Mouse (Mus musculus): ENCODE data around the gene Adamtsl1. TPM values are rescaled to one million over a fixed set of nuclear protein-coding genes. Genes with fewer than 3 reads are reported as not detected.

Adamtsl1 gene
- 10.5 and 12.5 TPM in 2 replicates for polyA plus RNA-seq (2015; fragmentation: Nextera tagmentation; extraction: Ambion mirVana)

DNA sequence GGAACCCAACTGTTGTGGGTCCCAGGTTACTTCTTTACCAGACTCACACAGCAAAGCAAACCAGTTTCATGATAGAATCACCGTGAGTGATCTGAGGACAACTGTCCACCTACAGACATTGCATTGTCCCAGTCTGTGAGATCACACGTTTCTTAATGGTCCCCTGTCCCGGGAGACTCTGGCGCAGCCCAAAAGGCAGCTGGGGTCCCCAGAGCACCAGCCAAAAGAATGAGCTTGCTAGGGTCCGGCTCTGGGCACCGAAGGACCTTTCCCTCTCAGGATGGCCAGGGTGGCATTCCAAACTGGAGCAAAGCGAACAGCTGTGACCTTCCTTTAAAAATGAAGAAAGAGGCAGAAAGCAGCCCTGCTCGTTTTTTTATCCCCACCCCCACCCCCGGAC lies at the start of gene Adamtsl1:
Gene Adamtsl1 (plus strand): TSS at position 381 of the 400 bp plus-strand sequence.
- peak within 1 kb of the TSS; percentile 76 for H3K9ac ChIP-seq (ENCODE audit: low read depth, low read length)
- H3K4me1 ChIP-seq (ENCODE audit: control insufficient read depth, insufficient read depth, low read depth, low read length): peaks cover 12% of the 10 kb centered on the region
- ATAC-seq: peak; percentile 52; the same call in 1 of the 2 replicates
- H3K36me3 ChIP-seq (ENCODE audit: control insufficient read depth, insufficient read depth, low read length): no peaks in the 10 kb centered on the region
- H3K4me2 ChIP-seq (ENCODE audit: low read length): peak within 1 kb of the TSS; percentile 99
- no peaks in the 10 kb centered on the region for H3K9me3 ChIP-seq (ENCODE audit: control insufficient read depth, low read length)
- WGBS: 2% methylated on average over 9 of the region's 9 CpGs
- no peak within 1 kb of the TSS for H3K27ac ChIP-seq (ENCODE audit: low read depth, low read length)
- H3K27me3 ChIP-seq (replicated peaks; ENCODE audit: control insufficient read depth, insufficient read depth, low read length): no peaks in the 10 kb centered on the region
- peak within 1 kb of the TSS; percentile 57 for H3K4me3 ChIP-seq (ENCODE audit: low read length)

GRCm38 (mm10) chr4:85483586-85483985 lies 30.4 kb upstream of the Adamtsl1 start:
- no peak overlapping the region for H3K9ac ChIP-seq (ENCODE audit: low read depth, low read length)
- H3K4me3 ChIP-seq (ENCODE audit: low read length): no peak overlapping the region
- no peak overlapping the region for H3K4me2 ChIP-seq (ENCODE audit: low read length)
- H3K36me3 ChIP-seq (ENCODE audit: control insufficient read depth, insufficient read depth, low read length): no peaks in the 10 kb centered on the region
- 90% methylated on average over 6 of the region's 6 CpGs for WGBS
- no peak for ATAC-seq
- no peaks in the 10 kb centered on the region for H3K4me1 ChIP-seq (ENCODE audit: control insufficient read depth, insufficient read depth, low read depth, low read length)
- no peaks in the 10 kb centered on the region for H3K9me3 ChIP-seq (ENCODE audit: control insufficient read depth, low read length)
- H3K27me3 ChIP-seq (replicated peaks; ENCODE audit: control insufficient read depth, insufficient read depth, low read length): no peaks in the 10 kb centered on the region
- no peak overlapping the region for H3K27ac ChIP-seq (ENCODE audit: low read depth, low read length)

DNA sequence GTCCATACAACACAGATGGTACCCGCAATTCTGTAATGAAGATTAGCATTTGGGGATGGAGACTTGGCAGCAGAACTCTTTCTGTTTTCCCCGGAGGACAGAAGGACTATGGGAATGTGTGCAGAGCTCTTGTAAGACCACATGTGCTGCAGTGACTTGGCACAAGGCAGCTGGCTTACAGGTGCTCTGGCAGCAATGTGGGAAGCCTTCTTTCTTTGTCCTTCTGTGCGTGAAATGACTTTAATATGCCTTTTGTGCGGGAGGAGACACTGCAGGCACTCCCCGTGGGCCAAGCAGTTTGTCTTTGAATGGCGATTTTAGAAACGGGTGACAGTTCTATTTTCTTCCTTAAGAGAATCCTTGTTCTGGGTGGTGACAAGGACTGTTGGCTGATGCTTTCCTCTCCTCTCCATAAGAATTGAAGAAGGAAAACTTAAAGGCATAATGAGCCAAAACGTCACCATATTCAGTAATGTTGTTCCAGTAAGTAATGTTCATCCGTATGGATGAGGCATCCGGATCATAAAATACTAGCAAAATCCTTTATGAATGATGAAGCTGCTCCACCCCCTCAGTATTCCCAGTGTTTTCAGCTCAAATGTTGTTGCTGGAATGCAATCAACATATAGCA lies 27.5 kb upstream of the Adamtsl1 start:
- Histone ChIP-seq H3K9me3 (ENCODE audit: control insufficient read depth, low read length) (no peaks in the 10 kb centered on the region), H3K27me3 (replicated peaks; ENCODE audit: control insufficient read depth, insufficient read depth, low read length) (no peaks in the 10 kb centered on the region), H3K9ac (ENCODE audit: low read depth, low read length) (no peak overlapping the region), H3K36me3 (ENCODE audit: control insufficient read depth, insufficient read depth, low read length) (no peaks in the 10 kb centered on the region), H3K4me1 (ENCODE audit: control insufficient read depth, insufficient read depth, low read depth, low read length) (no peaks in the 10 kb centered on the region), H3K4me3 (ENCODE audit: low read length) (no peak overlapping the region), H3K27ac (ENCODE audit: low read depth, low read length) (no peak overlapping the region), H3K4me2 (ENCODE audit: low read length) (peak overlapping the region; percentile 18; the same call in 1 of the 2 replicates)
- 33% methylated on average over 10 of the region's 10 CpGs for WGBS
- ATAC-seq: peak; percentile 87

- no peak for ATAC-seq
- WGBS: 77% methylated on average over 3 of the region's 3 CpGs
- H3K9me3 ChIP-seq (ENCODE audit: control insufficient read depth, low read length): no peaks in the 10 kb centered on the region
- H3K36me3 ChIP-seq (ENCODE audit: control insufficient read depth, insufficient read depth, low read length): no peaks in the 10 kb centered on the region
- no peaks in the 10 kb centered on the region for H3K27me3 ChIP-seq (replicated peaks; ENCODE audit: control insufficient read depth, insufficient read depth, low read length)
- no peak overlapping the region for H3K4me3 ChIP-seq (ENCODE audit: low read length)
- no peak overlapping the region for H3K4me2 ChIP-seq (ENCODE audit: low read length)
- H3K4me1 ChIP-seq (ENCODE audit: control insufficient read depth, insufficient read depth, low read depth, low read length): no peaks in the 10 kb centered on the region
- no peak overlapping the region for H3K27ac ChIP-seq (ENCODE audit: low read depth, low read length)
- H3K9ac ChIP-seq (ENCODE audit: low read depth, low read length): no peak overlapping the region
Observed at GRCm38 (mm10) chr4:85505718-85506117, 8.3 kb upstream of the Adamtsl1 start.

- Histone ChIP-seq H3K27ac (ENCODE audit: low read depth, low read length) (no peak overlapping the region), H3K36me3 (ENCODE audit: control insufficient read depth, insufficient read depth, low read length) (no peaks in the 10 kb centered on the region), H3K9me3 (ENCODE audit: control insufficient read depth, low read length) (no peaks in the 10 kb centered on the region), H3K9ac (ENCODE audit: low read depth, low read length) (no peak overlapping the region), H3K4me1 (ENCODE audit: control insufficient read depth, insufficient read depth, low read depth, low read length) (no peaks in the 10 kb centered on the region), H3K27me3 (replicated peaks; ENCODE audit: control insufficient read depth, insufficient read depth, low read length) (no peaks in the 10 kb centered on the region), H3K4me2 (ENCODE audit: low read length) (no peak overlapping the region), H3K4me3 (ENCODE audit: low read length) (no peak overlapping the region)
- WGBS: 75% methylated on average over 2 of the region's 2 CpGs
- ATAC-seq: no peak
Observed at GRCm38 (mm10) chr4:85506976-85507375, 7.0 kb upstream of the Adamtsl1 start.

DNA sequence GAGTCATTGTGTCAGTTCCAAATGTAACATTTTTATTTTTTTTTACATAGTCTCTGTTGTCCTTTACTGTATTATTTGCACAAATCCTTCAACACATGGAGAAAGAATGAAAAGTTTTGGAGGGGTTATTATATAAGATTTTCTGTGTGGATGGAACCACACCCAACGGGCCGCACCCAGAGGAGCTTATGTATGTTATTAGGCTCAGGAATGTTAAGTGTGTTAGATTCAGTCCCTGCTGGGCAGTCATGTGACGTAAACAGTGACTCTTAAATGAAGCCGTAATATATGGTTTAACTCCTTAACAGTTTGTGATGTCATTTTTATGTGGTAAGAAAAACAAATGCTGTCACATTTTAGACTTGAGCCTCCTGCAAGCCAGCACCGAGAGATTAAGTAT lies 6.5 kb upstream of the Adamtsl1 start:
- H3K4me2 ChIP-seq (ENCODE audit: low read length): no peak overlapping the region
- no peaks in the 10 kb centered on the region for H3K9me3 ChIP-seq (ENCODE audit: control insufficient read depth, low read length)
- no peak for ATAC-seq
- no peak overlapping the region for H3K4me3 ChIP-seq (ENCODE audit: low read length)
- H3K4me1 ChIP-seq (ENCODE audit: control insufficient read depth, insufficient read depth, low read depth, low read length): no peaks in the 10 kb centered on the region
- H3K36me3 ChIP-seq (ENCODE audit: control insufficient read depth, insufficient read depth, low read length): no peaks in the 10 kb centered on the region
- H3K9ac ChIP-seq (ENCODE audit: low read depth, low read length): no peak overlapping the region
- H3K27ac ChIP-seq (ENCODE audit: low read depth, low read length): no peak overlapping the region
- WGBS: 82% methylated on average over 5 of the region's 5 CpGs
- no peaks in the 10 kb centered on the region for H3K27me3 ChIP-seq (replicated peaks; ENCODE audit: control insufficient read depth, insufficient read depth, low read length)

GRCm38 (mm10) chr4:85513288-85513687 lies 684 bp upstream of the Adamtsl1 start:
- H3K4me1 ChIP-seq (ENCODE audit: control insufficient read depth, insufficient read depth, low read depth, low read length): peaks cover 12% of the 10 kb centered on the region
- H3K4me2 ChIP-seq (ENCODE audit: low read length): peak overlapping the region; percentile 99
- no peak overlapping the region for H3K9ac ChIP-seq (ENCODE audit: low read depth, low read length)
- H3K9me3 ChIP-seq (ENCODE audit: control insufficient read depth, low read length): no peaks in the 10 kb centered on the region
- peak overlapping the region; percentile 57 for H3K4me3 ChIP-seq (ENCODE audit: low read length)
- no peak overlapping the region for H3K27ac ChIP-seq (ENCODE audit: low read depth, low read length)
- H3K27me3 ChIP-seq (replicated peaks; ENCODE audit: control insufficient read depth, insufficient read depth, low read length): no peaks in the 10 kb centered on the region
- no peaks in the 10 kb centered on the region for H3K36me3 ChIP-seq (ENCODE audit: control insufficient read depth, insufficient read depth, low read length)
- 34% methylated on average over 7 of the region's 7 CpGs for WGBS
- ATAC-seq: no peak

- Histone ChIP-seq H3K4me3 (ENCODE audit: low read length) (peak overlapping the region; percentile 57), H3K27ac (ENCODE audit: low read depth, low read length) (no peak overlapping the region), H3K36me3 (ENCODE audit: control insufficient read depth, insufficient read depth, low read length) (no peaks in the 10 kb centered on the region), H3K4me2 (ENCODE audit: low read length) (peak overlapping the region; percentile 99), H3K27me3 (replicated peaks; ENCODE audit: control insufficient read depth, insufficient read depth, low read length) (no peaks in the 10 kb centered on the region), H3K9ac (ENCODE audit: low read depth, low read length) (peak overlapping the region; percentile 76), H3K9me3 (ENCODE audit: control insufficient read depth, low read length) (no peaks in the 10 kb centered on the region), H3K4me1 (ENCODE audit: control insufficient read depth, insufficient read depth, low read depth, low read length) (peaks cover 12% of the 10 kb centered on the region)
- peak; percentile 94 for ATAC-seq
- WGBS: under 1% methylated on average over 28 of the region's 33 CpGs
Observed at GRCm38 (mm10) chr4:85514205-85514681, 271 bp downstream of the Adamtsl1 start.

DNA sequence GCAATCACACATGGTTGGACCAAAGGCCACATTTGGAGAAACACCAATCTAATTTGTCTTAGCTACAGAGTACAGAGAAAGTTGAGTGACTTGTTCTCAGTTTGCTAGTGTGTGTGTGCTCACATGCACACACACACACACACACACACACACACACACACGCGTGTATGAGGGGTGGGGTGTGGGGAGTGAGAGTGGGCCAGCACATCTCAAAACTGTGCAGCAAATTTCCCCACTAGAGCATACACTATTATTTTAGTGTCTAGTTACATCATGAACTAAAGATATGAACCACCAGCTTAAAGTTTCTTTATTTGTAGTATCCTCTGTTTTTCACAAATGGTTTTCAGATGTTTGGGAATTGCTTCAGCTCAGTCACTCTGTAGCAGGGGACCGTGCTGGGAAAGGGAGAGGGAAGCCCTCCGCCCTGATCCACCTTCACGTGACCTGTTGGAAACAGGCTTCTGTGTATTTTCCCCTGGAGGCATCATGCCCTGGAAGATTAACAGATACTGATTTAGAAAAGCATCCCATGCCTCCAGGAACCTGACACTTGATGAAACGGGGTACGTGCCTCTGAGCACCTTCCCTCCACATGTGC lies 13.1 kb downstream of the Adamtsl1 start:
- WGBS: 82% methylated on average over 7 of the region's 7 CpGs
- H3K4me3 ChIP-seq (ENCODE audit: low read length): no peak overlapping the region
- no peak overlapping the region for H3K9ac ChIP-seq (ENCODE audit: low read depth, low read length)
- H3K36me3 ChIP-seq (ENCODE audit: control insufficient read depth, insufficient read depth, low read length): no peaks in the 10 kb centered on the region
- no peak overlapping the region for H3K27ac ChIP-seq (ENCODE audit: low read depth, low read length)
- H3K27me3 ChIP-seq (replicated peaks; ENCODE audit: control insufficient read depth, insufficient read depth, low read length): no peaks in the 10 kb centered on the region
- no peaks in the 10 kb centered on the region for H3K4me1 ChIP-seq (ENCODE audit: control insufficient read depth, insufficient read depth, low read depth, low read length)
- H3K9me3 ChIP-seq (ENCODE audit: control insufficient read depth, low read length): no peaks in the 10 kb centered on the region
- no peak overlapping the region for H3K4me2 ChIP-seq (ENCODE audit: low read length)
- ATAC-seq: no peak
